Mouse (Mus musculus): ENCODE measurements around the gene Rere.

DNA sequence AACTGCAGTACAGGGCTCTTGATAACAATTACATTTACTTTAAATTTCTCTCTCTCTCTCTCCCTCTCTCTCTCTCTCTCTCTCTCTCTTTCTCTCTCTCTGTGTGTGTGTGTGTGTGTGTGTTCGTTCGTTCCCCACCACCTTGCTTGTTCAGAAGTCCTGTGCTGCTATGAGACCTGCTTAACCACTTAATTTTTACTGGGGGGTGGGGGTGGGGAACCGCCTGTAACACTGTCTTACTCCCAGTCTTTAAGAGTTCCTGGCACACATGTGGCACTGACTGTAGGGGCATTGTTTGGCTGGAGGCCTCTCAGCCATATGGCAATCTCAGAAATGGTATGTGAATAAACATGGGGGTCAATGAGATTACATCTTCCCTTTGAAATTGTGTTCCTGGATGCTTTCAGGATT lies 91.2 kb downstream of the Rere start:
- TF ChIP-seq EP300 (optimal IDR thresholded peaks at IDR 0.05) (no peak), CTCF (IDR thresholded peaks at IDR 0.05; ENCODE audit: low read depth) (no peak)
